Mouse (Mus musculus) mouse trophoblast stem cell (cell line): ENCODE measurements around the gene Paox.
"Not testable (repeated sequence)": the region's sequence is repeated elsewhere in the genome, so short reads cannot be mapped to it uniquely, and the experiment has no call there.

Source experiments
- in situ Hi-C, 2 experiments: fragments of 300-500 bp; cut with MseI, MboI; formaldehyde crosslinking; loops; 2 replicates in 1 of 2; 3 replicates in 1 of 2; pipeline ENCODE4 v1.15.1; 2025

Paox gene

DNA sequence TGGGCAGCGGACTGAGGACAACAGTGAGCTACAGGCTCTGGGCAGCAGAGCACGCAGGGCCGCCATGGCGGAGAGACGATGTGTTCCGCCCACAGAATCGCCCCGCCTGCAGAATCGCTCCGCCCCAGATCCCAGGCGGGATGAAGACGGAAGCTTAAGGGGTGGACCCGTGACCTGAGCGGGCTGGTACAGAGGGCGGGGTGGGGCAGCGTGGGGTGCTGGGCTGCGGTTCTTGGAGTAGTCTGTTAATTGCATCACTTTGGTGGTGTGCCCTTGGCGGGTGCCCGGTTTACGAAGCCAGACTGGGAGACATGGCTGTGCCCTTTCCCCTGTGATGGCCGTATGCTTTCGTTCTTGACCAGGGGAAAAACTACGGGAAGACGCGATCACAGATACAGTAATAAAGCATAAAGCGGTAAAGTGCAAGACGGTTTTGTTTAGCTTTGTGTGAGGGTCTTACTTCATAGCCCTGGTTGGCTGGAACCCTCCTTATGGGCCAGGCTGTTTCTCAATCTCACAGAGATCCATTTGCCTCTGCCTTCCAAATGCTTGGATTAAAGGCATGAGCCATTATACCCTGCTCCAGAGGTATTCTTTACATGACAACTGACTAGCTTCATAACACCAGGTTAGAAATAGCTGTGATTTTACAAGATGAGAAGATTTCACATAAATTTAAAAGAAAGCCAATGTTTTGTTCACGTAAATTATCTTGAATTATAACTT, 893 bp downstream of the Paox start, which contains the start of gene Echs1:
Gene Echs1, minus strand, starts transcription at position 148 of the 726 bp plus-strand sequence.
- in situ Hi-C loops, result no loop called here

GRCm38 (mm10) chr7:140120484-140120883, 4.9 kb downstream of the Paox start:
- in situ Hi-C loops, result no loop called here

DNA sequence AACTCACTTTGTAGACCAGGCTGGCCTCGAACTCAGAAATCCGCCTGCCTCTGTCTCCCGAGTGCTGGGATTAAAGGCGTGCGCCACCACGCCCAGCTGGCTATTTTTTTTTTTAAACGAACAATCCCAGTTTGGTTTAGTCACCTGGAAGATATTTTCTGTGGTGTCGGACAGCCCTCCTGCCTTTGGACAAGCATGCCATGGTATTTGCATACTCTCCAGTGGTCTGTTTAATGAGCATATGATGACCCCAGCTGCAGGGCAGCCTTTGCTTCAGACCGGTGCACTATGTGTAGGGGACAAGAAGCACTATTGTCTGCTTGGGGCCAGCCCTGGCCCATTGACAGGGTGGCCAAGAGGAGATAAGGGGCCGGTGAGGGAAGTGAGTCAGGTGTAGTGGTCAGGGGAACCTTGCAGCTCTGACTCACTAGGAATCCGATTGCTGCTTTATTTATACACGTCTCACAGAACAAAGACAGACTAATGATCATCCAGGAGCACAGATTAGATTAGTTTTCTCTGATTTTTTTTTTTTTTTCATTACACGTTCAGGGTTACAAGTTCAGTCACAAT, 5.8 kb downstream of the Paox start:
- in situ Hi-C loops, result no loop called here

DNA sequence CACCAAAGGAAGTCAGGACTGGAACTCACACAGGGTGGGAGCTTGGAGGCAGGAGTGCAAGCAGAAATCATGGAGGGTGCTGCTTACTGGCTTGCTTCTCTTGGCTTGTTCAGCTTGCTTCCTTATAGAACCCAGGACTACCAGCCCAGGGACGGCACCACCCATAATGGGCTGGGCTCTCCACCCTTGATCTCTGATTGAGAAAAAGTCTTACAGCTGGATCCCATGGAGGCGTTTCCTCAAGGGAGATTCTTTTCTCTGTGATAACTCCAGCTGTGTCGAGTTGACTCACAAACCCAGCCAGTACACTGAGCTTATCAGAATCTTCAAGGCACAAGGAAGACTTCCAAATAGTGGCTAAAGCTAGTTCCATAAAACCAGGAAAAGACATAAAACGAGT, 7.2 kb downstream of the Paox start:
- in situ Hi-C loops, result no loop called here

- in situ Hi-C loops, result no loop called here
Measured at GRCm38 (mm10) chr7:140124382-140124781, 8.8 kb downstream of the Paox start.

DNA sequence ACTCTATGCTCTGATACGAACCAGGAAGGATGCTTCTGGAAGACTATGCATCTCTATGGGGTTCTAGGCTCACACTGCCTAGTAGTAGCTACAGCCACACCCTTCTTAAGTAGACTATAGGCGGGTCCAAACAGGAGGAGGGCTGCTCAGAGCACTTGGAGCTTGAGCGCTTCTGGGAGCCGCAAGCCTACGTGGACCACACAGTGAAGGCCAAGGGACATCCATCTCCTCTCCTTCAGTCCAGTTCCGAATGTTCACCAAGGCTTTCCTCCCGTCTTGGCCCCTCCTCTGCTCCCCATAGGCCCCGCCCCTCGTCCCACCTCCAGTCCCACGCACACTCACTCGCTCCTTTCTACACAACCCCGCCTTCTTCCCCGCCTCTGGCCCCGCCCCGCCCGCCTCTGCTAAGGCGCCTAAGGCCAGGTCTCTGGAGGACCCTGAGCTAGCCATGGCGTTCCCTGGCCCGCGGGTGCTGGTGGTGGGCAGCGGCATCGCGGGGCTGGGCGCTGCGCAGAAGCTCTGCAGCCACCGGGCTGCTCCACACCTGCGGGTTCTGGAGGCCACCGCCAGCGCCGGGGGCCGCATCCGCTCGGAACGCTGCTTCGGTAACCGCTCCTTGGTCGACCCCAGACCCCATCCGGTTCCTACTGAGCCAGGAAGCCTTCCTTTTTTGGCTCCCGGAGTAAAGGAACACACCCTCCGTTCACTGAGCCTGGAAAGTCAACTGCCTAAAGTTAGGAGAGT, 9.9 kb downstream of the Paox start:
- in situ Hi-C loops, result no loop called here

- in situ Hi-C loops, result no loop called here
Measured at GRCm38 (mm10) chr7:140126022-140126350, 10.4 kb downstream of the Paox start.

- in situ Hi-C loops, result no loop called here
Measured at GRCm38 (mm10) chr7:140126934-140127333, 11.3 kb downstream of the Paox start.

- in situ Hi-C loops, result no loop called here
Measured at GRCm38 (mm10) chr7:140127911-140128310, 12.3 kb downstream of the Paox start.

- in situ Hi-C loops, result not testable (repeated sequence)
Measured at GRCm38 (mm10) chr7:140132184-140132583, 16.6 kb downstream of the Paox start.

- in situ Hi-C loops, result not testable (repeated sequence)
Measured at GRCm38 (mm10) chr7:140134033-140134432, 18.4 kb downstream of the Paox start.

- in situ Hi-C loops, result no loop called here
Measured at GRCm38 (mm10) chr7:140135106-140135770, 19.6 kb downstream of the Paox start.

DNA sequence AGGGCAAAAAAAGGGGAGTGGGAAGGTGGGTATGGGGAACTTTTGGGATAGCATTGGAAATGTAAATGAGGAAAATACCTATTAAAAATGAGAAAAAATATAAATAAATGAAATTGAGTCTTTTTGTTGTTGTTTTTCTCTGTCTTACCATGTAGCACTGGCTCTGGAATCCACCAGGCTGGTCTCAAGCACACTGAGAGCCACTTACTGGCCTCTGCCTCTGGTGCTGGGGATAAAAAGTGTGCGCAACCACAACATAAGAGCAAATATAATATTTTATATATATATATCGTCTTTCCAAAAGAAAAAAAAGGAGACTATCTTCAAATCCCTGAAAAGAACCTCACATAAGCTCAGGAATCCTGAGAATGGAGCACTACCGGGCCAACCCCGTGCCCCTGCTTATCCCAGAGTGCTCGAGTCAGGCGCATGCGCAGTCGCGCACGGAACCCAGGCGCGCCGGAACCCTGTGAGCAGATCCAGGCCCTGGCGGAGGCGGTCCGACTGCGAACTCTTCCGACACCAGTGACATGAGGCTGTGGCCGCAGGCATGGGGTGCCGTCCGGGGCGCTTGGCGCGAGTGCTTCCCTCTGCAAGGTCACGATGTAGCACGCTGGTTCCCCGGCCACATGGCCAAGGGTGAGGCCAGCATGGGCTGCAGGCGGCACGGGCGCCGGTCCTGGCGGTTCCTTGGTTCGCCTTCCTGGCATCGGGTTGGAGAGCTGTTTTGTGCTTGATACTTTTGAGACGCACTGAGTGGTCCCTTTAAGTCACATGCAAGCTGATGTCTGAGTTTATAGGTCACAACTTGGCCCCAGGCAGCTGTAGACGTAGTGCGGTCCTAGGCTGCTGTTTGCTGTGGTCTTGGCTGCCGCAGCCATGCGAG, 21.8 kb downstream of the Paox start, which contains the start of gene Mtg1:
Gene Mtg1, plus strand, starts transcription at position 430 of the 886 bp plus-strand sequence.
- in situ Hi-C loops, result no loop called here

DNA sequence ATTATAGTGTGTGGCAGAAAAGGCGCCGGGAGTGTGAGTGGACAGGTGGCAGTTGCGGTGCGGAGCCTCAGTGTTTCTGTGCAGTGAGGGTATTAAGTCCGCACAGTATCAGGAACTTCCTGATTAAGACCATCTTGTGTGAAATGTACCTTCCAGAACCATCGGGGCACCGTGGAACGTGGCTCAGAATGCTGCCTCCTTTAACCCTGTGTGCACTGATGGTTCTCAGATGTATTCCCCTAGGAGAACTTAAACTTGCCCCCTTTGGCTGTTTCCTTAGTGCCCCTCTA, 22.4 kb downstream of the Paox start:
- in situ Hi-C loops, result no loop called here

GRCm38 (mm10) chr7:140141350-140141749, 25.8 kb downstream of the Paox start:
- in situ Hi-C loops, result loop anchor here (5.0 kb wide), 2 partner anchors 59 to 64 kb away; partner anchors contain the start of gene Caly (in 1 of the 2)

- in situ Hi-C loops, result loop anchor here (5.0 kb wide), 2 partner anchors 62 to 67 kb away; partner anchors contain the start of gene Caly (in 1 of the 2)
Measured at GRCm38 (mm10) chr7:140144550-140144949, 29.0 kb downstream of the Paox start.

GRCm38 (mm10) chr7:140153383-140153782, 37.8 kb downstream of the Paox start:
- in situ Hi-C loops, result no loop called here

- in situ Hi-C loops, result no loop called here
Measured at GRCm38 (mm10) chr7:140153829-140154217, 38.2 kb downstream of the Paox start.

DNA sequence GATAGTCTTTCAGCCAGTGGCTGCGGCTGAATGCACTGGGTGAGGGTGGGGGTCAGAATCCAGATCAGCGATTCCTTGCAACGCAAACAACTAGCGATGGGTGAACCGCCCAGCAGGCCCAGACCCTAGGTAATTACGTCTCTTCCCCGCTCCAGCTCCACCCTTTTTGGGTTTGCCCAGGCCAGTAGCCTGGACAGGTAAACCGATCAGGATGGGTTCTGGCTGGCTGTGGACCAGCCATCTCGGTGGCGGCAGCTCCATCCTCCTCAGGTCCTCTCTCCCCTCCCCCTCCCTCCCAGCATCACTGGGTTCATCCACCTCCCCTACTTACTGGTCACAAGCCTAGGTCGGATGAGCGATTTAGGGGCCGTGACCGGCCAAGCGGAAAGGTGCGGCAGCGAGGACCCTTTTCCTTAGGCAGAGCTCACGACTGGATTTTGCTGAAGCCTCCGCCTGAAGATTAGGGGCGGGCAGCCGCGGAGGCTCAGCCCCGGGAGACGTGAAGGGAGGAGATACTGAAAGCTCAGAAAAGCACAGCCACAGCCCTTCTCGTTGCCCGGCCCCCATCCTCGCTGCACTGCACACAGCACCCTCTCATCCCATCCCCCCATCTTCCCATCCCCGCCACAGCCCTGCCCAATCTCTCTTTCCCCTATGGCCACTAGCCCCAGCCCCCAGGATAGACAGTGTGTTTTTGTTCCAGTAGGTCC, 38.8 kb downstream of the Paox start, which contains the start of gene Sprn:
Gene Sprn, minus strand, starts transcription at position 660 of the 710 bp plus-strand sequence.
- in situ Hi-C loops, result no loop called here

DNA sequence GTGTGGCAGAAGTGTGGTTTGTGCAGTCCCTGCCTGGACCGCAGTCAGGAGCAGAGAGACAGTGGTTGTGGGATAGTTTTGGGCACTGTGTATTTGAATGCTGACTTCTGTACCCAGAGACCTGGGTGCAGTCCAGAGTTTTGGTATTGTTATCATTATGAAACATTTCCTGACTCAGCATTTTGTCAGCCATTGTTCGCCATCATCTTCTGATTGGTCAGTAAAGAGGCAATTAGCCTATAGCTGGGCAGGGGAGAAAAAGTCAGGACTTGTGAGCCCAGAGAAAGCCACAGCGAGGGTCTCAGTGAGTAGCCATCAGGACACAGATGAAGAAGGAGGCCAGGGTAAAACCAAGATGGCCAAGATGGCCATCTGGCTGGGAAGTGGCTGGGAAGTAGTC, 44.8 kb downstream of the Paox start:
- in situ Hi-C loops, result no loop called here
